Comparison of ENCODE assay signal across 12 mouse cellular contexts in the genomic region with DNA sequence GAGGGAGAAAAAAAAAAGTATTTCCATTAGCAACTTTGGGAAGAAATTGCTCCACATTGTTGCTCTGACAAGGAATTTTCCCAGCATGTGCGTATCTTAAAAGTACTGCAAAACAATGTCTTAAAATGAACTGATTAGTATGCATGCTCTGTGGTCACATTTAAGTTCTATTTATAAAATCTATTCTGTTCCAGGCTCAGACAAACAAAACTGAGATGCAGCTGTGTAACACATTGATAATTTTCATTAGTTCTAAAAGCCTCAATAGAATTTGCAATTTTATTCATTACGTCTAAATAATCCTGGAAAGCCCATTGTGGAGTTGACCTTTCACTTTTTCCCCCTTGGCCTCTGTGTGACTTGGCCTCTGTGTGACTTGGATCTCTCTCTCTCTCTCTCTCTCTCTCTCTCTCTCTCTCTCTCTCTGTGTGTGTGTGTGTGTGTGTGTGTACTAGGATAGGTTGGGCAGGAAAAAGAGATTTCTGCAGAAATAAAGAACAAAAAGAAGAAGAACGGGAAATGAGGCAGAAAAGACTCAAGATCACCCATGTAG.
"Had no signal": no experiment of that assay in that cellular context is flagged by ENCODE, and none has a peak within 500 bp of the region (broad histone marks: within the 10 kb centered on the region; RNA-seq: fewer than 3 reads in every experiment).

No protein-coding gene starts in this region.

- H3K36me3 ChIP-seq: limb, embryonic 13.5 days; neural tube, embryonic 12.5 days had no signal

- ATAC-seq: midbrain, embryonic 16.5 days had no signal

- H3K9me3 ChIP-seq: limb, embryonic 13.5 days; neural tube, embryonic 12.5 days had no signal

- H3K27ac ChIP-seq: kidney, postnatal 0 days; limb, embryonic 13.5 days; liver, embryonic 14.5 days; neural tube, embryonic 12.5 days had no signal

- H3K4me2 ChIP-seq: limb, embryonic 13.5 days; neural tube, embryonic 12.5 days had no signal

- H3K27me3 ChIP-seq: limb, embryonic 13.5 days; neural tube, embryonic 12.5 days had no signal

- DNase-seq: kidney, adult 9 months; kidney, postnatal 36 days; layer of hippocampus, adult 9-11 months; left cerebral cortex, postnatal 4 days; lung, adult 18-20 months; lung, postnatal 36 days; thymus, postnatal 4 days had no signal

- H3K9ac ChIP-seq: limb, embryonic 13.5 days; liver, embryonic 14.5 days; neural tube, embryonic 12.5 days had no signal

- H3K4me3 ChIP-seq: limb, embryonic 13.5 days; neural tube, embryonic 12.5 days had no signal

- H3K4me1 ChIP-seq: limb, embryonic 13.5 days had no signal
